ENCODE assay signal across 9 mouse cellular contexts in genomic region chr1:86443386-86444172, GRCm38 (mm10). TPM values are rescaled to one million over a fixed set of nuclear protein-coding genes. Genes with fewer than 3 reads are reported as not detected.
DNase-seq lines count a peak whose midpoint lies in the region; ATAC-seq and TF ChIP-seq lines count a peak whose summit lies in the region.
"Had no signal": no experiment of that assay in that cellular context is flagged by ENCODE, and none has a peak within 500 bp of the region (broad histone marks: within the 10 kb centered on the region; RNA-seq: fewer than 3 reads in every experiment).

No protein-coding gene starts in this region.

- 54% methylated on average over 8 of the region's 8 CpGs for WGBS in thymus, adult 2 months
- 35% methylated on average over 8 of the region's 8 CpGs for WGBS in intestine, postnatal 0 days
- 52% methylated on average over 8 of the region's 8 CpGs for WGBS in midbrain, embryonic 16.5 days

- no peaks in the 10 kb centered on the region for H3K27me3 ChIP-seq in thymus, adult 2 months (ENCODE audit: control insufficient read depth, insufficient read depth, low read length)
- no peaks in the 10 kb centered on the region for H3K27me3 ChIP-seq in intestine, postnatal 0 days (replicated peaks; ENCODE audit: control insufficient read depth, insufficient read depth, low read length)
- no peaks in the 10 kb centered on the region for H3K27me3 ChIP-seq in midbrain, embryonic 16.5 days (ENCODE audit: control insufficient read depth, insufficient read depth, low read depth, low read length)

- peak overlapping the region; percentile 86 for H3K4me2 ChIP-seq in intestine, postnatal 0 days (replicated peaks; ENCODE audit: low read depth)
- peak overlapping the region; percentile 94 for H3K4me2 ChIP-seq in midbrain, embryonic 16.5 days (ENCODE audit: low read length)

- no peak overlapping the region for H3K4me3 ChIP-seq in thymus, adult 2 months (ENCODE audit: control insufficient read depth, insufficient read depth, low read length)
- no peak overlapping the region for H3K4me3 ChIP-seq in intestine, postnatal 0 days (ENCODE audit: low read depth, low read length)
- H3K4me3 ChIP-seq in midbrain, embryonic 16.5 days (ENCODE audit: low read depth, low read length): peak overlapping the region; percentile 48

- TF ChIP-seq CTCF in thymus, adult 2 months (IDR thresholded peaks at IDR 0.05; ENCODE audit: borderline replicate concordance, control insufficient read depth, extremely low read depth, insufficient read depth, low read length, poor library complexity): no peak
- no peak for TF ChIP-seq CTCF in intestine, postnatal 0 days (IDR thresholded peaks at IDR 0.05; ENCODE audit: low read depth)

- peak; percentile 26 for DNase-seq in adrenal gland, adult 8-10 months
- DNase-seq in adrenal gland, postnatal 4 days (ENCODE audit: low spot score in 2 of 2): no peak
- DNase-seq in thymus, adult 2 months: no peak
- DNase-seq in thymus, postnatal 10 days (ENCODE audit: low spot score in 2 of 2): no peak
- no peak for DNase-seq in thymus, postnatal 14 days
- DNase-seq in frontal cortex, adult 2 months (ENCODE audit: extremely low spot score in 1 of 2, low spot score in 1 of 2): no peak

- ATAC-seq in intestine, postnatal 0 days: no peak
- ATAC-seq in midbrain, embryonic 16.5 days: no peak

- TF ChIP-seq POLR2A in thymus, adult 2 months (IDR thresholded peaks at IDR 0.05; ENCODE audit: control insufficient read depth, extremely low read depth, insufficient read depth, low read length, poor library complexity): no peak

- peak overlapping the region; percentile 77; the same call in 1 of the 2 replicates for H3K9ac ChIP-seq in intestine, postnatal 0 days (ENCODE audit: low read depth, low read length)
- peak overlapping the region; percentile 97 for H3K9ac ChIP-seq in midbrain, embryonic 16.5 days (ENCODE audit: low read depth, low read length)

- no peaks in the 10 kb centered on the region for H3K36me3 ChIP-seq in thymus, adult 2 months (ENCODE audit: control insufficient read depth, insufficient read depth, low read length)
- H3K36me3 ChIP-seq in intestine, postnatal 0 days (ENCODE audit: control insufficient read depth, insufficient read depth): no peaks in the 10 kb centered on the region
- H3K36me3 ChIP-seq in midbrain, embryonic 16.5 days (ENCODE audit: control insufficient read depth, insufficient read depth, low read length): no peaks in the 10 kb centered on the region

- H3K27ac ChIP-seq in thymus, adult 2 months (ENCODE audit: control insufficient read depth, insufficient read depth, low read length): peak overlapping the region; percentile 82
- H3K27ac ChIP-seq in intestine, postnatal 0 days (ENCODE audit: low read depth, low read length): peak overlapping the region; percentile 98
- H3K27ac ChIP-seq in midbrain, embryonic 16.5 days (ENCODE audit: low read length): peak overlapping the region; percentile 97

- H3K4me1 ChIP-seq in thymus, adult 2 months (replicated peaks; ENCODE audit: control insufficient read depth, insufficient read depth, low read length): peaks cover 29% of the 10 kb centered on the region
- peaks cover 30% of the 10 kb centered on the region for H3K4me1 ChIP-seq in intestine, postnatal 0 days (replicated peaks; ENCODE audit: control insufficient read depth, insufficient read depth, low read length)
- peaks cover 33% of the 10 kb centered on the region for H3K4me1 ChIP-seq in midbrain, embryonic 16.5 days (ENCODE audit: control insufficient read depth, insufficient read depth, low read length)

- no peaks in the 10 kb centered on the region for H3K9me3 ChIP-seq in intestine, postnatal 0 days (ENCODE audit: control insufficient read depth)
- no peaks in the 10 kb centered on the region for H3K9me3 ChIP-seq in midbrain, embryonic 16.5 days (replicated peaks; ENCODE audit: control insufficient read depth, low read length, poor library complexity, severe bottlenecking)

RNA-seq across cellular contexts. Expression of gene Tex44, which starts 17.4 kb away (rescaled TPM):
- not detected for total RNA-seq in adrenal gland, adult 8-10 months (2022)
- not detected for total RNA-seq in adrenal gland, postnatal 4 days (2021)
- 0.74 and 1.2 TPM in 2 replicates for polyA plus RNA-seq in thymus, adult 2 months (2012; rRNA removed)
- not detected in 2 replicates for polyA plus RNA-seq in intestine, postnatal 0 days (2015; fragmentation: Nextera tagmentation; extraction: Ambion mirVana)
- not detected in 2 replicates for polyA plus RNA-seq in midbrain, embryonic 16.5 days (2015; fragmentation: Nextera tagmentation; extraction: Ambion mirVana)
- not detected in 2 replicates for polyA plus RNA-seq in frontal cortex, adult 2 months (2012; rRNA removed)
- total RNA-seq: heart, adult 18-20 months had no signal

RNA-seq across cellular contexts. Expression of gene Nmur1, which starts 17.6 kb away (rescaled TPM):
- total RNA-seq in adrenal gland, adult 8-10 months (2022): not detected
- not detected for total RNA-seq in adrenal gland, postnatal 4 days (2021)
- polyA plus RNA-seq in thymus, adult 2 months (2012; rRNA removed): 0.44 and 0.64 TPM in 2 replicates
- polyA plus RNA-seq in intestine, postnatal 0 days (2015; fragmentation: Nextera tagmentation; extraction: Ambion mirVana): 4.3 and 4.5 TPM in 2 replicates
- polyA plus RNA-seq in midbrain, embryonic 16.5 days (2015; fragmentation: Nextera tagmentation; extraction: Ambion mirVana): 0.11 TPM in 1 of 2 replicates, not detected in the other
- polyA plus RNA-seq in frontal cortex, adult 2 months (2012; rRNA removed): 0.38 and 0.54 TPM in 2 replicates
- total RNA-seq: heart, adult 18-20 months had no signal
